Mouse (Mus musculus): ENCODE results near the gene Rfpl4. TPM values are rescaled to one million over a fixed set of nuclear protein-coding genes. Genes with fewer than 3 reads are reported as not detected.
A peak's percentile ranks its signal among the peaks of the same experiment; 100 is the strongest.
"Not testable (repeated sequence)": the region's sequence is repeated elsewhere in the genome, so short reads cannot be mapped to it uniquely, and the experiment has no call there.

Rfpl4 gene
- polyA plus RNA-seq (2012; rRNA removed) = not detected in 2 replicates

GRCm38 (mm10) chr7:5116850-5117249, at the start of gene Rfpl4:
TSS of gene Rfpl4 (minus strand) at chr7:5116950.
- 86% methylated on average over 3 of the region's 3 CpGs for WGBS
- H3K36me3 ChIP-seq (ENCODE audit: control insufficient read depth, insufficient read depth, low read length) = no peaks in the 10 kb centered on the region

GRCm38 (mm10) chr7:5149570-5149969, 32.8 kb upstream of the Rfpl4 start, which contains the start of gene Vmn1r55:
TSS of gene Vmn1r55 (minus strand) at chr7:5149670.
- not testable (repeated sequence) for H3K4me1 ChIP-seq (ENCODE audit: control insufficient read depth, insufficient read depth, low read length); DNase-seq; H3K27me3 ChIP-seq (replicated peaks; ENCODE audit: control insufficient read depth, insufficient read depth, low read length); H3K27ac ChIP-seq (ENCODE audit: insufficient read depth, low read depth, low read length); H3K4me3 ChIP-seq (ENCODE audit: insufficient read depth, low read depth, low read length); H3K36me3 ChIP-seq (ENCODE audit: control insufficient read depth, insufficient read depth, low read length)

More at GRCm38 (mm10) chr7:5116850-5117249, at the start of gene Rfpl4:
- no peaks in the 10 kb centered on the region; the same call in 1 of the 2 replicates for H3K4me1 ChIP-seq (ENCODE audit: control insufficient read depth, insufficient read depth, low read length)
- DNase-seq = no peak
- no peaks in the 10 kb centered on the region; the same call in 1 of the 2 replicates for H3K27me3 ChIP-seq (replicated peaks; ENCODE audit: control insufficient read depth, insufficient read depth, low read length)
- TF ChIP-seq POLR2A (IDR thresholded peaks at IDR 0.05; ENCODE audit: low read depth, low read length) = no peak
- TF ChIP-seq CTCF (conservative IDR thresholded peaks at IDR 0.05; ENCODE audit: insufficient read depth, insufficient read length, low read depth, low read length) = no peak
- no peak within 1 kb of the TSS for H3K4me3 ChIP-seq (ENCODE audit: insufficient read depth, low read depth, low read length)
- H3K27ac ChIP-seq (ENCODE audit: insufficient read depth, low read depth, low read length) = no peak within 1 kb of the TSS

DNA sequence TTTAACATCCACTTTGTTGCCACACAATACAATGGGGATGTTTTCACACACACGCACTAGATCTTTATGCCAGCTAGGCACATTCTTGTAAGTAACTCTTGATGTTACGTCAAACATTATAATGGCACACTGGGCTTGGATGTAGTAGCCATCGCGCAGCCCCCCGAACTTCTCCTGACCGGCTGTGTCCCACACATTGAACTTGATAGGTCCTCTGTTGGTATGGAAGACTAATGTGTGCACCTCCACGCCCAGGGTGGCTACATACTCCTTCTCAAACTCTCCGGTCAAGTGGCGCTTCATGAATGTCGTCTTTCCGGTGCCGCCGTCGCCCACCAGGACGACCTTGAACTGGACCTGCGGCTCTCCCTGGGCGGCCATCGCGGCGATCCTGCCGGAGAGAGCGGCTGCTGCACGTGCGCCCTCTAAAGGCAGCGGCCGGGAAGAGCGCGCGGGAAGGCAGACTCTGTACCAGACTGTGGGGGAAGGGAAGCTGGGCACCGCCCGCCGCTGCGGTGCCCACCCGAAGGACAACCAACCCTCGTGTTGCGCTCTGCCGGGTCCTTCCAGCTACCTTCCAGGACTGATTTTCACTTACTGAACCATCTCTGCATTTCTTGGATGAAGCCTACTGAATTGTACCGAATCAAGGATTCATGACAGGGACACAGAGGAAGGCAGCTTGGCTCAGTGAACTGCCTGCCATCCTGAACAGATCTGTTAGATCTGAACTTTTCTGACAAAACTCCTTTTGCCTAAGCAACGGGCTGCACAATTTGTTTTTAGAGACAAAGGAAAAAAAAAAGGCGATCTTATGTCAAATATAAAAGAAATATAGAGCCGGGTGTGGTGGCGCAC, 9.0 kb upstream of the Rfpl4 start, which contains the start of gene Rasl2-9:
TSS of gene Rasl2-9 (minus strand) at position 402 of the 858 bp plus-strand sequence.
- Histone ChIP-seq H3K27me3 (replicated peaks; ENCODE audit: control insufficient read depth, insufficient read depth, low read length) (no peaks in the 10 kb centered on the region; the same call in 1 of the 2 replicates), H3K4me3 (ENCODE audit: insufficient read depth, low read depth, low read length) (peak within 1 kb of the TSS; percentile 62), H3K27ac (ENCODE audit: insufficient read depth, low read depth, low read length) (0 out of 2 replicates have a peak within 1 kb of the TSS, but pooled peaks have one; percentile 12), H3K36me3 (ENCODE audit: control insufficient read depth, insufficient read depth, low read length) (no peaks in the 10 kb centered on the region), H3K4me1 (ENCODE audit: control insufficient read depth, insufficient read depth, low read length) (no peaks in the 10 kb centered on the region)
- peak; percentile 83 for DNase-seq
- no peak for TF ChIP-seq POLR2A (IDR thresholded peaks at IDR 0.05; ENCODE audit: low read depth, low read length)
- peak; percentile 66 for TF ChIP-seq CTCF (conservative IDR thresholded peaks at IDR 0.05; ENCODE audit: insufficient read depth, insufficient read length, low read depth, low read length)
- WGBS = 18% methylated on average over 42 of the region's 42 CpGs

DNA sequence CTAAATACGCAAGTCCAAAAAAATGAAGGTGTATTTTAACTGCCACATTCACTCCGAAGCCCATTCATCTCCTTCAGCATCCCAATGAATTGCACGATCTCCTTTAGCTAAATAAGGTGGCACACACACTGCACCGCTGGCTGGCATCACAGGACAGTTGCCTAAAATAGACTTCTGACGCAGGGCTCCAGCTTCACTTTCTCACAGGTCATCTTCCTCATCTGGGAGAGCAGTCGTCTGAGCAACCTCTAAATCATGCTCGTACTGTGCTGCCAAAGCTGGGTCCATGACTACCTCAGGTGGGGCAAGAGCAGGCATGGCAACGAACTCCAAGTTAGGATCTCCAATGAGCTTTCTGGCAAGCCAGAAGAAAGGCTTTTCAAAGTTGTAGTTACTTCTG, 8.3 kb upstream of the Rfpl4 start:
- WGBS = 86% methylated on average over 8 of the region's 8 CpGs
- Histone ChIP-seq H3K36me3 (ENCODE audit: control insufficient read depth, insufficient read depth, low read length) (no peaks in the 10 kb centered on the region), H3K27me3 (replicated peaks; ENCODE audit: control insufficient read depth, insufficient read depth, low read length) (no peaks in the 10 kb centered on the region; the same call in 1 of the 2 replicates), H3K27ac (ENCODE audit: insufficient read depth, low read depth, low read length) (no peak overlapping the region), H3K4me3 (ENCODE audit: insufficient read depth, low read depth, low read length) (no peak overlapping the region), H3K4me1 (ENCODE audit: control insufficient read depth, insufficient read depth, low read length) (no peaks in the 10 kb centered on the region)
- TF ChIP-seq CTCF (conservative IDR thresholded peaks at IDR 0.05; ENCODE audit: insufficient read depth, insufficient read length, low read depth, low read length) = no peak
- TF ChIP-seq POLR2A (IDR thresholded peaks at IDR 0.05; ENCODE audit: low read depth, low read length) = no peak
- no peak for DNase-seq

GRCm38 (mm10) chr7:5112701-5113100, 4.0 kb downstream of the Rfpl4 start:
- TF ChIP-seq CTCF (conservative IDR thresholded peaks at IDR 0.05; ENCODE audit: insufficient read depth, insufficient read length, low read depth, low read length) = no peak
- TF ChIP-seq POLR2A (IDR thresholded peaks at IDR 0.05; ENCODE audit: low read depth, low read length) = no peak
- Histone ChIP-seq H3K27ac (ENCODE audit: insufficient read depth, low read depth, low read length) (no peak overlapping the region), H3K27me3 (replicated peaks; ENCODE audit: control insufficient read depth, insufficient read depth, low read length) (no peaks in the 10 kb centered on the region), H3K4me3 (ENCODE audit: insufficient read depth, low read depth, low read length) (no peak overlapping the region), H3K36me3 (ENCODE audit: control insufficient read depth, insufficient read depth, low read length) (no peaks in the 10 kb centered on the region), H3K4me1 (ENCODE audit: control insufficient read depth, insufficient read depth, low read length) (no peaks in the 10 kb centered on the region; the same call in 1 of the 2 replicates)
- WGBS = 27% methylated on average over 3 of the region's 3 CpGs
- DNase-seq = no peak

GRCm38 (mm10) chr7:5109301-5109700, 7.4 kb downstream of the Rfpl4 start:
- H3K4me3 ChIP-seq (ENCODE audit: insufficient read depth, low read depth, low read length) = no peak overlapping the region
- no peak overlapping the region for H3K27ac ChIP-seq (ENCODE audit: insufficient read depth, low read depth, low read length)
- 80% methylated on average over 8 of the region's 8 CpGs for whole genome bisulfite sequencing
- no peaks in the 10 kb centered on the region for H3K27me3 ChIP-seq (replicated peaks; ENCODE audit: control insufficient read depth, insufficient read depth, low read length)
- H3K36me3 ChIP-seq (ENCODE audit: control insufficient read depth, insufficient read depth, low read length) = no peaks in the 10 kb centered on the region
- DNase-seq = no peak
- TF ChIP-seq CTCF (conservative IDR thresholded peaks at IDR 0.05; ENCODE audit: insufficient read depth, insufficient read length, low read depth, low read length) (no peak), POLR2A (IDR thresholded peaks at IDR 0.05; ENCODE audit: low read depth, low read length) (no peak)
- H3K4me1 ChIP-seq (ENCODE audit: control insufficient read depth, insufficient read depth, low read length) = no peaks in the 10 kb centered on the region; the same call in 1 of the 2 replicates

- Histone ChIP-seq H3K36me3 (ENCODE audit: control insufficient read depth, insufficient read depth, low read length) (no peaks in the 10 kb centered on the region), H3K27me3 (replicated peaks; ENCODE audit: control insufficient read depth, insufficient read depth, low read length) (no peaks in the 10 kb centered on the region), H3K27ac (ENCODE audit: insufficient read depth, low read depth, low read length) (no peak overlapping the region), H3K4me1 (ENCODE audit: control insufficient read depth, insufficient read depth, low read length) (no peaks in the 10 kb centered on the region; the same call in 1 of the 2 replicates), H3K4me3 (ENCODE audit: insufficient read depth, low read depth, low read length) (no peak overlapping the region)
- WGBS = 79% methylated on average over 4 of the region's 4 CpGs
- TF ChIP-seq POLR2A (IDR thresholded peaks at IDR 0.05; ENCODE audit: low read depth, low read length) (no peak), CTCF (conservative IDR thresholded peaks at IDR 0.05; ENCODE audit: insufficient read depth, insufficient read length, low read depth, low read length) (no peak)
- DNase-seq = no peak
Observed at GRCm38 (mm10) chr7:5108272-5108671, 8.5 kb downstream of the Rfpl4 start.

Data from kidney, adult 2 months (tissue).